Mouse (Mus musculus): Measurements from ENCODE around the gene Tnfsf13b. TPM values are rescaled to one million over a fixed set of nuclear protein-coding genes. Genes with fewer than 3 reads are reported as not detected.

Gene Tnfsf13b
- 0.58 and 0.69 TPM in 2 replicates for polyA plus RNA-seq (2015; fragmentation: Nextera tagmentation; extraction: Ambion mirVana)

DNA sequence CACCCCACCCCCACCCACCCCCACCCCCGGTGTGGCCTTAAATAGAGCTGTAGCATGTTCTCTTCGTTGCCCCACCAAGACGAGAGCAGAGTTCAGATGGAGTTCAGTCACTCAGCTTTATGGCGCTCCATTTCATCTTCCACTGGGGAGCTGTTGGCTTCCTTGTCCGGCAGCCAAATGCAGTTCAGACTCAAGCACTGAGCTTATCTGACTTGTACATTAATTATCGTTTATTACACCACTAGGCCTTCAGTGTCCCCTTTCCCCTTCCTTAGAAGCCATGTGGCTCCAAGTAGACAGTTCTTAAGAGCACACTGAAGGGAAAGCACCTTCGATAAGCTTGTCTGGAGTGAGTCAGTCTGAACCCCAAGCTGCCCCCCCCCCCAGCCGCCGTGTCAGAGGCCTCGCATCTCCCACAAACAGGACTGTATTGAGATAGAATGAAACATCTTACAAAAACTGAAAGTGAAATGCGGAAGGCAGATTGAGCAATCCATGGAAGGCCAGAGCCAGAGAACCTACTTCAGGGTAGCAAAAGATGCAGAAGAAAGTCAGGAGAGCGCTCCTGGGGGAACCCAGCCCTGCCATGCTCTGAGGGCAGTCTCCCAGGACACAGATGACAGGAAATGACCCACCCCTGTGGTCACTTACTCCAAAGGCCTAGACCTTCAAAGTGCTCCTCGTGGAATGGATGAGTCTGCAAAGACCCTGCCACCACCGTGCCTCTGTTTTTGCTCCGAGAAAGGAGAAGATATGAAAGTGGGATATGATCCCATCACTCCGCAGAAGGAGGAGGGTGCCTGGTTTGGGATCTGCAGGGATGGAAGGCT, at the start of gene Tnfsf13b:
Gene Tnfsf13b, plus strand, starts transcription at position 312 of the 830 bp plus-strand sequence.
- WGBS (ENCODE audit: insufficient replicate concordance): 52% methylated on average over 16 of the region's 16 CpGs
- Histone ChIP-seq H3K4me3 (ENCODE audit: low read depth, low read length) (peak within 1 kb of the TSS; percentile 40), H3K36me3 (replicated peaks; ENCODE audit: insufficient read depth, low read length) (no peaks in the 10 kb centered on the region), H3K4me1 (ENCODE audit: insufficient read depth) (0 out of 2 replicates have a peak, but pooled peaks cover 4% of the 10 kb centered on the region), H3K4me2 (ENCODE audit: low read depth, low read length) (peak within 1 kb of the TSS; percentile 68), H3K27me3 (ENCODE audit: insufficient read depth, low read length) (peaks cover 6% of the 10 kb centered on the region; the same call in 1 of the 2 replicates), H3K27ac (ENCODE audit: low read depth) (no peak within 1 kb of the TSS), H3K9ac (replicated peaks) (peak within 1 kb of the TSS; percentile 38; the same call in 1 of the 2 replicates), H3K9me3 (ENCODE audit: low read length) (no peaks in the 10 kb centered on the region)
- TF ChIP-seq EP300 (IDR thresholded peaks at IDR 0.05; ENCODE audit: low read depth): no peak
- TF ChIP-seq CTCF (IDR thresholded peaks at IDR 0.05; ENCODE audit: low read depth): no peak
- DNase-seq (peak; percentile 27), ATAC-seq (peak; percentile 33)

DNA sequence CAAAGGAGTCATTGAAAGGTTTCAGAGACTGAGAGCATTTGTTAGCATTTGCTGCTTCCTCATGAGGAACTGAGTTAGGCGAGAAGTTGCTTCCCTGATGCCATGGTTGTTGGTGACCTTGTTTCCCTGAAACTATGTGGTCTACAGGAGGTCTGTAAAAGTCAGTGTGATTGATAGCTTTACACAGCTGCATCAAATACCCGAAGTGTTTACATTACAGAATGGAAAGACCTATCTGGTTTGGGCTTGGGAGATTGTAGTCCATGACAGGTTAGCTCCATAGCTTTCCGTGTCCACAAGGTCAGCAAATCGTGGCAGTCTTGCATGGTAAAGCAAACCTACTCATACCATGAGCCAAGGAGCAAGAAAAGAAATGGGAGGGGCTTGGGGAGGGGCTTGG, 47.9 kb upstream of the Tnfsf13b start:
- WGBS (ENCODE audit: insufficient replicate concordance): 55% methylated on average over 4 of the region's 4 CpGs
- Histone ChIP-seq H3K27ac (ENCODE audit: low read depth) (no peak overlapping the region), H3K9me3 (ENCODE audit: low read length) (no peaks in the 10 kb centered on the region), H3K4me3 (ENCODE audit: low read depth, low read length) (no peak overlapping the region), H3K9ac (replicated peaks) (no peak overlapping the region), H3K4me2 (ENCODE audit: low read depth, low read length) (no peak overlapping the region), H3K36me3 (replicated peaks; ENCODE audit: insufficient read depth, low read length) (no peaks in the 10 kb centered on the region), H3K27me3 (ENCODE audit: insufficient read depth, low read length) (no peaks in the 10 kb centered on the region), H3K4me1 (ENCODE audit: insufficient read depth) (no peaks in the 10 kb centered on the region)
- DNase-seq (no peak), ATAC-seq (no peak)
- TF ChIP-seq CTCF (IDR thresholded peaks at IDR 0.05; ENCODE audit: low read depth) (no peak), EP300 (IDR thresholded peaks at IDR 0.05; ENCODE audit: low read depth) (no peak)

DNA sequence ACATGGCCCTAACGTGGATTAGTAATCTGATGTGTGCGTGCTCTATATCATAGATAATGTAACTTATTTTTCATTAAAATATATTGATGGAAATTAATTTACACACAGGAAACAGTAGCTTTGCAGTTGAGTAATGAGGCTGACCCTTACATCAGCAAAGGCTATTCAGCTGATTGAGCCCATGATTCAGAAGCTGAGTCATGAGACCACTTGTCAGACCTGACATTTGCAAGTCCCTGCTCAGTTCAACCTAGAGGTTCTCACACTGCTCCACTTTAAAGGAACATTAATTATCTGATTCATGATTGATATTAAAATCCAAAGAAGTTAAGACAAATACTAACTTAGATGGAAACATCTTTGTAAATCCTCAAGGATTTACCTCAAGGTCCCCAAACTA, 46.3 kb upstream of the Tnfsf13b start:
- Histone ChIP-seq H3K36me3 (replicated peaks; ENCODE audit: insufficient read depth, low read length) (no peaks in the 10 kb centered on the region), H3K27ac (ENCODE audit: low read depth) (no peak overlapping the region), H3K9me3 (ENCODE audit: low read length) (no peaks in the 10 kb centered on the region), H3K4me1 (ENCODE audit: insufficient read depth) (no peaks in the 10 kb centered on the region), H3K4me2 (ENCODE audit: low read depth, low read length) (no peak overlapping the region), H3K9ac (replicated peaks) (no peak overlapping the region), H3K27me3 (ENCODE audit: insufficient read depth, low read length) (no peaks in the 10 kb centered on the region), H3K4me3 (ENCODE audit: low read depth, low read length) (no peak overlapping the region)
- no peak for DNase-seq
- 79% methylated on average over 2 of the region's 2 CpGs for whole genome bisulfite sequencing (ENCODE audit: insufficient replicate concordance)
- TF ChIP-seq EP300 (IDR thresholded peaks at IDR 0.05; ENCODE audit: low read depth): no peak
- TF ChIP-seq CTCF (IDR thresholded peaks at IDR 0.05; ENCODE audit: low read depth): no peak
- no peak for ATAC-seq

DNA sequence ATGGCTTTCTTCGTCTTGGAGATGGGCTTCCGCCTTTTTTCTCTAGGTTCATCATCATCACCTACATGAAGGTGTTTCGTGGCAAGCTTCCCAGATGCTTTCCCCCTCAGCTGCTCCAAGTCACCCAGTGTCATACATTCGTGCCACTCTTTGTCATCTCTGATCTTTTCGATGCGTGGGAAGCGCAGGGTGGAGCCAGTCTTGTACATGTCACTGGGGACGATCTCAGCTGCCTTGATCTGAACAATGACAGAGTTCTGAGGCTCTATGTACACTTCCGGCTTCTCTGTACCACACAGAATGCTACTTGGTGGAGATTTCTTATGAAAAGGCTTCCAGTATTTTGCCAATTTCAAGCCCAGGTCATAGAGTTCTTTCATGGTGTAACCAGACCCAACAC, 34.4 kb upstream of the Tnfsf13b start:
- Histone ChIP-seq H3K27me3 (ENCODE audit: insufficient read depth, low read length) (no peaks in the 10 kb centered on the region), H3K36me3 (replicated peaks; ENCODE audit: insufficient read depth, low read length) (peaks cover 16% of the 10 kb centered on the region), H3K9ac (replicated peaks) (no peak overlapping the region), H3K4me1 (ENCODE audit: insufficient read depth) (no peaks in the 10 kb centered on the region), H3K9me3 (ENCODE audit: low read length) (no peaks in the 10 kb centered on the region), H3K4me3 (ENCODE audit: low read depth, low read length) (no peak overlapping the region), H3K4me2 (ENCODE audit: low read depth, low read length) (no peak overlapping the region), H3K27ac (ENCODE audit: low read depth) (no peak overlapping the region)
- WGBS (ENCODE audit: insufficient replicate concordance): 84% methylated on average over 9 of the region's 9 CpGs
- DNase-seq (no peak), ATAC-seq (no peak)
- TF ChIP-seq CTCF (IDR thresholded peaks at IDR 0.05; ENCODE audit: low read depth) (no peak), EP300 (IDR thresholded peaks at IDR 0.05; ENCODE audit: low read depth) (no peak)

DNA sequence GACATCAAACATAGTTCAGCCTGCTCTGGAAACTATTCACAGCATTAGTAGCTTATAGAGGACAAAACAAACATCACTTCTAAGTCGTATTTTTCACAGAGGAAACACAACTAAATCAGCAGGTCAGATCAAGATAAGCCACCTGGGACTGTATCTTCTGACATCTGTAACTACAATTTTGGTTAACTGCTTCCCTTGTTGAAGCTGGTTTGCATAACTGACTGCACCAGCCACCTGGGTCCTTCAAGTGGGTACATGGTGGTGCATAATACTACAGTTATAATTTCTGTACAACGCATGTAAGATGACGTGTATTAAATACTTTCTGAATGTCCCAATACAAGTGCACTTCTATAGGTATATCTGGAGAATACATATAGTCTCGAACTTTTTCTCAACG, 31.0 kb upstream of the Tnfsf13b start:
- TF ChIP-seq EP300 (IDR thresholded peaks at IDR 0.05; ENCODE audit: low read depth) (peak; percentile 27; the same call in 1 of the 2 replicates), CTCF (IDR thresholded peaks at IDR 0.05; ENCODE audit: low read depth) (no peak)
- WGBS (ENCODE audit: insufficient replicate concordance): 28% methylated on average over 5 of the region's 5 CpGs
- H3K36me3 ChIP-seq (replicated peaks; ENCODE audit: insufficient read depth, low read length): peaks cover 16% of the 10 kb centered on the region
- H3K9me3 ChIP-seq (ENCODE audit: low read length): no peaks in the 10 kb centered on the region
- peak overlapping the region; percentile 59; the same call in 1 of the 2 replicates for H3K27ac ChIP-seq (ENCODE audit: low read depth)
- peaks cover 17% of the 10 kb centered on the region for H3K4me1 ChIP-seq (ENCODE audit: insufficient read depth)
- ATAC-seq (no peak), DNase-seq (no peak)
- H3K4me2 ChIP-seq (ENCODE audit: low read depth, low read length): peak overlapping the region; percentile 91
- peak overlapping the region; percentile 70 for H3K9ac ChIP-seq (replicated peaks)
- peak overlapping the region; percentile 71 for H3K4me3 ChIP-seq (ENCODE audit: low read depth, low read length)
- no peaks in the 10 kb centered on the region for H3K27me3 ChIP-seq (ENCODE audit: insufficient read depth, low read length)

DNA sequence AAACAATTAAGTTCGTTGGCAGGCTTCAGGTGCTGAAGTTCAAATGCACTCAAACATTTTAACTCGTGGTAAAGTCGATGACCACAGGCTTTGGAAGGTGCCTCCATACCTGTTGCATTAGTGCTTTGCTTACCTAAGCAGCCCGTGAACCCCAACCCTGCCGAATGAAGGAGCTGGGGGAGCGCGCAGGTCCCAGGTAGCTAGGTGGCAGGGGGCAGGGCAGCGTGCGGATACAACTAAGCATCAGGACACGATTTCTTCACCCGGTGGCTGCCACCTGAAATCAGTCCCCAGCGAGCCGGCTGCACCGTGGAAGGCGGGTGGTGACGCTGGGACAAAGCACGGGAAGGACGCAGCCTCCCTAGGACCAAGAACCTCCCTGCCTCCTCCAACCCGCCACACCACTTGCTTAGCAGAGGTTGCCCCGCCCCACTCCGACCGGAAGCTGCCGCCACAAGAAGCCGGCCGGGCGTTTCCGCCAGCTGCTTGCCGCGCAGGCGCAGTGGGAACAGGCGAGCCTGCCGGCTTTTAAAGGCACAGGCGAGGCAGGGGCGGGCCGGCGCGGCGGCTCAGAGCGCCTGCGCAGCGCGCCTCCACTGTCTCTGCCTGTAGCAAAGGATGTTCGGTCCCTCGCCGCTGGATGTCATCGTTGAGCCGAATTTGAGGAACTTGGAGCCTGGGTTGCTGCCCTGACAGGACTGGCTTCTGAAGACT, 30.2 kb upstream of the Tnfsf13b start:
- Histone ChIP-seq H3K9ac (replicated peaks) (peak overlapping the region; percentile 70), H3K4me2 (ENCODE audit: low read depth, low read length) (peak overlapping the region; percentile 91), H3K4me3 (ENCODE audit: low read depth, low read length) (peak overlapping the region; percentile 71), H3K36me3 (replicated peaks; ENCODE audit: insufficient read depth, low read length) (peaks cover 16% of the 10 kb centered on the region), H3K4me1 (ENCODE audit: insufficient read depth) (peaks cover 17% of the 10 kb centered on the region), H3K27ac (ENCODE audit: low read depth) (peak overlapping the region; percentile 59), H3K27me3 (ENCODE audit: insufficient read depth, low read length) (no peaks in the 10 kb centered on the region), H3K9me3 (ENCODE audit: low read length) (no peaks in the 10 kb centered on the region)
- DNase-seq (peak; percentile 99), ATAC-seq (peak; percentile 91)
- under 1% methylated on average over 46 of the region's 47 CpGs for WGBS (ENCODE audit: insufficient replicate concordance)
- peak; percentile 84 for TF ChIP-seq CTCF (IDR thresholded peaks at IDR 0.05; ENCODE audit: low read depth)
- TF ChIP-seq EP300 (IDR thresholded peaks at IDR 0.05; ENCODE audit: low read depth): no peak
